Mouse (Mus musculus): ENCODE results near the gene Nxph4. TPM values are rescaled to one million over a fixed set of nuclear protein-coding genes. Genes with fewer than 3 reads are reported as not detected.
A peak's percentile ranks its signal among the peaks of the same experiment; 100 is the strongest.

Nxph4 gene
- total RNA-seq, 4 experiments from 2014 or later: 0.22 to 0.66 (median 0.50) TPM

DNA sequence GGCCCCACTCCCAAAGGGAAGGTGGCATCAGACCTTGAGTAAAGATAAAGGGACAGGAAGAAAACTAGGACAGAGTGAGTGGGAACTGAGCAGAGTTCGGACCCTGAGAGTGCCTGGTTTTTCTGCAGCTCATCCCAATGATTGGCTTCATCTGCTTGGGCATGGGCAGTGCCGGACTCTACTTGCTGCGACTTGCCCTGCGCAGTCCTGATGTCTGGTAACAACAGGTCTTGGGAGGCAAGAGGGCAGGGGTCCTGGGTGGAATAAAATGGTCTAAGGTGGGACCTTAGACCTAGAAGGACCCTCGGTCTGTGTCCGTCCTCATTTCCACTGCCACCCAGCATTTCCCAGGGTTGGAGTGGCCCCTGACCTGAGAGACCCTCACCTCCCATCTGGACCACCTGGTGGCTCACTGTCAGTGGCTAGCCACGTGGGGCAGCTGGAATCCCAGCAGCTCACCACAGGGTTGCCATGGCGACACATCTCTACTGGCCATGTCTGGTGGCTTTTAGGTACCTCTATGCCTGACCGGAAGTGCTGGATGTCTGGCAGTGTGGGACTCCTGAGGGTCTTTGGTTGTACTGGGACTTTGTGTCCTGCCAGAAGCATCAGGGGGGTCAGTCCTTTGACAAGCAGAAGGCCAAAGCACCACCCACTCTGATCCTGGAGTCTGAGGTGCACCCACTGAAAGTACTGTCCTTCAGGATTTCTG, 18.9 kb downstream of the Nxph4 start:
- no peak for DNase-seq (ENCODE audit: low spot score)

DNA sequence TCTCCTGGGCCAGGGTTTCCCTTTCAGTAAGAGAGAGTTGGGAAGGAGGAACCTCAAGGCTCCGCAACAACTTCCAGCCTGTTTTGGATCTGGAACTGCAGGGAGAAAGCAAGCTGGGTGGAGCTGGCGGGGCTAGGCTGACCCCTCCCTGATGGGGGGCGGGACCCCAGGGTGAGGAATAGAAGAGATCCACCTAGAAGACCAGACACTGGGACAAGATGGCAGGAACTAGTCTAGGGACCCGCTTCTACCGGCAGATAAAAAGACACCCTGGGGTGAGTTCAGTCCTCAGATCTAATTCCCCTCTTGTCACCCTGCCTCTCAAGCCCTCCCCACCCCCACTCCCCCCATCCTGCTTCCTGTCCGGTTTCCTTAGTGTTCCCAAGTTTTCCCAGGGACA, 19.6 kb downstream of the Nxph4 start, which contains the start of gene Ndufa4l2:
Gene Ndufa4l2 (plus strand): TSS at position 204 of the 400 bp plus-strand sequence.
- DNase-seq (ENCODE audit: low spot score): peak; percentile 75

DNA sequence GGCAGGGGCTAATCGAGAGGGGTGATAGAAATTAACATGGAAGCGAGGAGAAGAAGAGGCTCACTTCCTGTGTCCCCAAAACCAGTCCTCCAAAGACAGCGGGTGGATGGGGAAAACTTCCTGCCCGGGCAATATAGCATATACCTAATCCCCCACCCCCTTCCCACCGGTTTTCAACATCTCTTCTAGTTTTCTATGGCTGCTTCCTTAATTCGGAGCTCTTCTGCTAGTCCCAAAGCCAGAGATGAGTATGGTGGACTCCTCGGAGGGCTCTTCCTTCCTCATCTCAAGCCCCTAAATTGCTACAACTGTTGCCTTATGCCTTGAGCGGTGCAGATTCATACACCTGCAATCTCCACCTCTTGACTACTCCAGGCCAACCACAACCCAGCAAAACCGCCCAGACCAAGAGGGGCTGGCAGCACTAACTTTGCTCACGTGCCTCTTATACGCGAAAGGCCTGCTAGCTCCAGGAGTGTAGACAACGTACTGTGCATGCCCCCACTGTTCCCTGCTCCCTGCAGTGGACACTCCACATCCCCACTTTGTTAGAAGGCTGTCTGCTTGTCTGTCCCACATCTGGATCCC, 20.2 kb downstream of the Nxph4 start:
- no peak for DNase-seq (ENCODE audit: low spot score)

- DNase-seq (ENCODE audit: low spot score): no peak
These were observed 20.8 kb downstream of the Nxph4 start for GRCm38 (mm10) chr10:127513501-127514091.

DNA sequence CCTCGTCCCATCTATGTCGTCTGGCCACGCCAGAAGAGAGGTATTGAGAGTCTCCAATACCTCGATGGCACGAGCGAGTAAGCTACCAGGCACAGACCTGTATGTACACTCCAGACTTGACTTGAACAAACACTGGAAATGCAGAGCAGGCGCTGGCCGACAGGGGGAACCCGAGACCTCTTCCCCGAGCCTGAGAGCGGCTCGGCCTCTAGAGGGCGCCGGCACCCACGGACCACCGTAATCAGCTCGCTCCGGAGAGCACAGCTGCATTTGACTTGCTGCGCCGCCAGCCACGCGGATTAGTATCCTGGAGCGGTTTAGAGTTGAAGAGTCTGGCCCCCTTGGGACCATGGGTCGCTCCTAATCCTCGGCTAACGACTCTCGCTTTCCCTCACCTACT, 21.5 kb downstream of the Nxph4 start:
- DNase-seq (ENCODE audit: low spot score): peak; percentile 94

DNA sequence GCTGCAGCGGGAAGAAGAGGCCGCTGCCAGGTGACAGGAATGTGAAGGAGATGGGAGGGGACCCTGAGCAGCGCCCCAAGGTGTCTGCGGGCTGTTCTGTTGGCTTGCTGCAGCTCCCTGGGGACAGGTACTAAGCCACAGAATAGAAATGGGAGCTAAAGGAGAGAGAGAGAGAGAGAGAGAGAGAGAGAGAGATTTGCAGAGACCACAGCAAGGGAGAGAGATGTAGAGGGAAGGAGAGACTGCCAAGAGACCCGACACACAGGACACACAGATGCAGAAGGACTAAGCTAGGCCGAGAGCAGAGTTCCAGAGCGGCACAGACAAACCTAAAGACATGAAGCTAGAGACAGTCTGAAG, 22.1 kb downstream of the Nxph4 start:
- no peak for DNase-seq (ENCODE audit: low spot score)

GRCm38 (mm10) chr10:127511634-127512306, 22.6 kb downstream of the Nxph4 start:
- no peak for DNase-seq (ENCODE audit: low spot score)

GRCm38 (mm10) chr10:127510895-127511617, 23.3 kb downstream of the Nxph4 start:
- no peak for DNase-seq (ENCODE audit: low spot score)

DNA sequence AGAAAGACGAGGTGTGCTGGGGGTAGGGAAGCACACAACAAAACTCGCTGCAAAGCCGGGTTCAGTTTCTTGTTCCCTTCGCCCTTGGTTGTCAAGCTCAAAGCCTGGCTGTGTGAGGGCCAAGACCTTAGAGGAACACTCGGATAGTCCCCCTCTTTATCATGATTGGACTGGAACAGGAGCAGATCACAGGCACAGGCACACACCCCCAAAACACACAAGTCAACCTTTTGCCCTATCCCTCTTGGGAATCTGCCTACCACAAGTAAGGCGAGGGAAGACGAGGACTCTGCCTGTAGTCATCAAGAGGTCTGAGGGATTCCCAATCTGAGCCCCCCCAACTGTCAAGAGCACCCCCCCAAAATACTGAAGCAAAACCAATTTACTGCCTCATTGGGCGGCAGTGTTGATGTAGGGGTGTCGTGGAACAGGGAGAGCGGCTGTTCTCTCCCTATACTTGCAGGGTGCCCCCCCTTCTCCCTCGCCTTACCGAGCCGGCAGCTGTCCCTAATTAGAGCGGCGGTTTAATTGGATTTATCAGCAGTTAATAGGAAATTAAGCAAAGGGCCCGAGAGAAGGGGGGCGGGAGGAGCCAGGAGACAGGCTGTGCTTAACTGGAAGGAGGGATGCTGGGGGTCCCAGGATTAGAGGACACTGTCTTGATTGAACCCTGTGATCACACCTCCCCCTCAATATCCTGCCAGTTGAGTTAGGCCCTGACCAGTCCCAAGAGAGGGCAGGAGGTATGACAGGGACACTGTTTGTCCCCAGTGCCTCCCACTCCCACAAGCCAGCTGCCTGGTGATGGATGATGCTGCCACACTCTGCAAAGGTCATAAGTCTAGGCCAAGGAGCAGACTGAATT, 24.3 kb downstream of the Nxph4 start:
- DNase-seq (ENCODE audit: low spot score): no peak

- peak; percentile 68 for DNase-seq (ENCODE audit: low spot score)
These were observed 25.1 kb downstream of the Nxph4 start for GRCm38 (mm10) chr10:127509051-127509836.

- no peak for DNase-seq (ENCODE audit: low spot score)
These were observed 26.1 kb downstream of the Nxph4 start for GRCm38 (mm10) chr10:127508239-127508638.

GRCm38 (mm10) chr10:127500894-127501893, 33.2 kb downstream of the Nxph4 start, which contains the start of gene Stac3:
Gene Stac3 (plus strand): TSS chr10:127501686.
- DNase-seq (ENCODE audit: low spot score): no peak

- no peak for DNase-seq (ENCODE audit: low spot score)
These were observed 34.3 kb downstream of the Nxph4 start for GRCm38 (mm10) chr10:127500042-127500441.

DNA sequence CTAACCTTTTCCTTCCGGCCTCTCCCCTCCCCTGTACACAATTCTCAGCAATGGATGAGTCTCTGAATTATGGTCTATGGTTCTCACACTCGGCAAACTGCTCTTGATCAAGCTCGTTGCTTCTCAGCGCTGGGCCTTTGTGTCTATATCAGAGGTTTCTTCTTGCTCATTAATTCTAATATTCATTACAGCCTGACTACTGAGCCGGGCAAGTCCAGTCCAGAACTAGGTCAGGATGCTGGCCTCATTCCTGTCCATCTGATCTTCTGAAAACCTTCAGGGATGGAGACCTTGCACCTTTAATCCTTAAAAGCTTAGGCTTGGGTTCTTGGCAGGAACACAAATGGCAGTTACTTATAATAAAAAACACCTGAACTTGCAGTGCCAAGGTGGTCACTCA, 34.8 kb downstream of the Nxph4 start:
- DNase-seq (ENCODE audit: low spot score): no peak

GRCm38 (mm10) chr10:127496156-127496555, 38.2 kb downstream of the Nxph4 start:
- no peak for DNase-seq (ENCODE audit: low spot score)

GRCm38 (mm10) chr10:127492118-127492517, 42.2 kb downstream of the Nxph4 start:
- DNase-seq (ENCODE audit: low spot score): no peak

DNA sequence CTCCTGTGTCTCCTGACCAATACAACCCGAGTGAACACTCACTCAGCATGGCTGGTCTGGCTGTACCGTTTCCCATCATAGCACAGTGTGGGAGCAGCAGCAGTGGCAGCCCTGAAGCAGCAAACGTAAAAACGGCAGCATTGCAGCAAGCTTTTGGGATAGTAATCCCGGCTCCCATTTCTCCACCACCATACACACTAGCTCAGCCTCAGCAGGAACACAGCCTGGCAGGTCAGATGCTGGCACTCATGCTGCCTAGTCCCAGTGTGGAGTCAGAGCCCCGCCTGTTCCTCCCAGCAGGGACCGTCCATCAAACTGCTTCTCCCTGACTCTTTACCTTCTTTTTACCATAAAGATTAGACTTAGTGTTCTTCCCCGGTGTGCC, 43.2 kb downstream of the Nxph4 start:
- DNase-seq (ENCODE audit: low spot score): no peak
